Mouse (Mus musculus): ENCODE measurements around the gene Sipa1l1. TPM values are rescaled to one million over a fixed set of nuclear protein-coding genes. Genes with fewer than 3 reads are reported as not detected.

Sipa1l1 gene
- total RNA-seq (2017), result 41.3 and 47.9 TPM in 2 replicates

GRCm38 (mm10) chr12:82168820-82169533, at the start of gene Sipa1l1:
Gene Sipa1l1 (plus strand): TSS chr12:82169320.
- peak; percentile 87 for ATAC-seq (replicated peaks; ENCODE audit: low read depth, poor library complexity, severe bottlenecking)

- ATAC-seq (replicated peaks; ENCODE audit: low read depth, poor library complexity, severe bottlenecking), result no peak
These were observed 47.2 kb upstream of the Sipa1l1 start for GRCm38 (mm10) chr12:82121947-82122346.

- ATAC-seq (replicated peaks; ENCODE audit: low read depth, poor library complexity, severe bottlenecking), result peak; percentile 85
These were observed 46.5 kb upstream of the Sipa1l1 start for GRCm38 (mm10) chr12:82122450-82123249.

- ATAC-seq (replicated peaks; ENCODE audit: low read depth, poor library complexity, severe bottlenecking), result no peak
These were observed 42.3 kb upstream of the Sipa1l1 start for GRCm38 (mm10) chr12:82126796-82127195.

- ATAC-seq (replicated peaks; ENCODE audit: low read depth, poor library complexity, severe bottlenecking), result peak; percentile 72
These were observed 29.6 kb upstream of the Sipa1l1 start for GRCm38 (mm10) chr12:82139234-82140166.

- no peak for ATAC-seq (replicated peaks; ENCODE audit: low read depth, poor library complexity, severe bottlenecking)
These were observed 25.7 kb upstream of the Sipa1l1 start for GRCm38 (mm10) chr12:82143371-82143770.

GRCm38 (mm10) chr12:82145173-82145572, 23.9 kb upstream of the Sipa1l1 start:
- no peak for ATAC-seq (replicated peaks; ENCODE audit: low read depth, poor library complexity, severe bottlenecking)

- ATAC-seq (replicated peaks; ENCODE audit: low read depth, poor library complexity, severe bottlenecking), result no peak
These were observed 22.0 kb upstream of the Sipa1l1 start for GRCm38 (mm10) chr12:82147021-82147693.

- ATAC-seq (replicated peaks; ENCODE audit: low read depth, poor library complexity, severe bottlenecking), result no peak
These were observed 20.7 kb upstream of the Sipa1l1 start for GRCm38 (mm10) chr12:82148328-82148930.

GRCm38 (mm10) chr12:82151019-82151418, 18.1 kb upstream of the Sipa1l1 start:
- peak; percentile 63 for ATAC-seq (replicated peaks; ENCODE audit: low read depth, poor library complexity, severe bottlenecking)

GRCm38 (mm10) chr12:82154527-82154926, 14.6 kb upstream of the Sipa1l1 start:
- no peak for ATAC-seq (replicated peaks; ENCODE audit: low read depth, poor library complexity, severe bottlenecking)

- ATAC-seq (replicated peaks; ENCODE audit: low read depth, poor library complexity, severe bottlenecking), result no peak
These were observed 10.6 kb upstream of the Sipa1l1 start for GRCm38 (mm10) chr12:82158516-82158915.

- no peak for ATAC-seq (replicated peaks; ENCODE audit: low read depth, poor library complexity, severe bottlenecking)
These were observed 9.7 kb upstream of the Sipa1l1 start for GRCm38 (mm10) chr12:82159372-82159771.

- no peak for ATAC-seq (replicated peaks; ENCODE audit: low read depth, poor library complexity, severe bottlenecking)
These were observed 3.5 kb upstream of the Sipa1l1 start for GRCm38 (mm10) chr12:82165651-82166050.

- ATAC-seq (replicated peaks; ENCODE audit: low read depth, poor library complexity, severe bottlenecking), result 0 out of 2 replicates have a peak, but pooled peaks have one; percentile 2
These were observed 3.0 kb upstream of the Sipa1l1 start for GRCm38 (mm10) chr12:82166101-82166571.

- ATAC-seq (replicated peaks; ENCODE audit: low read depth, poor library complexity, severe bottlenecking), result peak; percentile 46
These were observed 681 bp downstream of the Sipa1l1 start for GRCm38 (mm10) chr12:82169571-82170431.

GRCm38 (mm10) chr12:82170461-82171279, 1.6 kb downstream of the Sipa1l1 start:
- no peak for ATAC-seq (replicated peaks; ENCODE audit: low read depth, poor library complexity, severe bottlenecking)

Measured in common myeloid progenitor, adult 5-6 weeks (primary cell).